Mouse (Mus musculus): Measurements from ENCODE around the gene Olfr172. TPM values are rescaled to one million over a fixed set of nuclear protein-coding genes. Genes with fewer than 3 reads are reported as not detected.

The Olfr172 gene
- polyA plus RNA-seq, 1 experiment from 2014 or later, result not detected

Small RNA genes within 50 kb of the gene (microRNA-seq; reads per million reads assigned to microRNA genes)
- gene Gm27564, result not detected

Other genes with a start within 250 kb of the Olfr172 start
- gene St3gal6, start 238.9 kb downstream of the Olfr172 start, polyA plus RNA-seq (2015; fragmentation: Nextera tagmentation; extraction: Ambion mirVana), result 17.7 TPM in 2 replicates
- not detected in 2 replicates for gene Gm813, start 146.2 kb downstream of the Olfr172 start, polyA plus RNA-seq (2015; fragmentation: Nextera tagmentation; extraction: Ambion mirVana)
- gene E330017A01Rik, start 124.4 kb downstream of the Olfr172 start, polyA plus RNA-seq (2015; fragmentation: Nextera tagmentation; extraction: Ambion mirVana), result not detected in 2 replicates
- 14.5 and 16.3 TPM in 2 replicates for gene Cpox, start 92.9 kb downstream of the Olfr172 start, polyA plus RNA-seq (2015; fragmentation: Nextera tagmentation; extraction: Ambion mirVana)
- gene Gpr15, start 44.1 kb downstream of the Olfr172 start, polyA plus RNA-seq (2015; fragmentation: Nextera tagmentation; extraction: Ambion mirVana), result 0.12 TPM in 1 of 2 replicates, not detected in the other
- gene Cldnd1, start 35.3 kb downstream of the Olfr172 start, polyA plus RNA-seq (2015; fragmentation: Nextera tagmentation; extraction: Ambion mirVana), result 157 and 169 TPM in 2 replicates
- gene Olfr173, start 37.1 kb upstream of the Olfr172 start, polyA plus RNA-seq (2015; fragmentation: Nextera tagmentation; extraction: Ambion mirVana), result not detected in 2 replicates
- not detected in 2 replicates for gene Olfr175-ps1, start 63.6 kb upstream of the Olfr172 start, polyA plus RNA-seq (2015; fragmentation: Nextera tagmentation; extraction: Ambion mirVana)
- not detected in 2 replicates for gene Olfr177, start 111.6 kb upstream of the Olfr172 start, polyA plus RNA-seq (2015; fragmentation: Nextera tagmentation; extraction: Ambion mirVana)
- not detected in 2 replicates for gene Olfr178, start 128.9 kb upstream of the Olfr172 start, polyA plus RNA-seq (2015; fragmentation: Nextera tagmentation; extraction: Ambion mirVana)
- not detected in 2 replicates for gene Olfr181, start 165.6 kb upstream of the Olfr172 start, polyA plus RNA-seq (2015; fragmentation: Nextera tagmentation; extraction: Ambion mirVana)
- not detected in 2 replicates for gene Olfr180, start 166.2 kb upstream of the Olfr172 start, polyA plus RNA-seq (2015; fragmentation: Nextera tagmentation; extraction: Ambion mirVana)
- not detected in 2 replicates for gene Olfr183, start 232.2 kb upstream of the Olfr172 start, polyA plus RNA-seq (2015; fragmentation: Nextera tagmentation; extraction: Ambion mirVana)

All from hindbrain, embryonic 16.5 days (tissue).